Mouse (Mus musculus) c-Kit-negative CD71-positive TER-119-positive erythroid progenitor cells, embryonic 14.5 days (primary cell): ENCODE measurements around the gene Syt13.

ENCODE experiments used
- DNase-seq: peaks from one replicate; pipeline ENCODE4 v3.0.0-alpha.2; 2013; ENCODE audit warnings: low read depth, low spot score

Syt13 gene

GRCm38 (mm10) chr2:92924677-92925259 lies 9.9 kb downstream of the Syt13 start:
- no peak for DNase-seq

- no peak for DNase-seq
Measured at GRCm38 (mm10) chr2:92929696-92930095, 14.8 kb downstream of the Syt13 start.

GRCm38 (mm10) chr2:92931061-92931460 lies 16.2 kb downstream of the Syt13 start:
- no peak for DNase-seq

DNA sequence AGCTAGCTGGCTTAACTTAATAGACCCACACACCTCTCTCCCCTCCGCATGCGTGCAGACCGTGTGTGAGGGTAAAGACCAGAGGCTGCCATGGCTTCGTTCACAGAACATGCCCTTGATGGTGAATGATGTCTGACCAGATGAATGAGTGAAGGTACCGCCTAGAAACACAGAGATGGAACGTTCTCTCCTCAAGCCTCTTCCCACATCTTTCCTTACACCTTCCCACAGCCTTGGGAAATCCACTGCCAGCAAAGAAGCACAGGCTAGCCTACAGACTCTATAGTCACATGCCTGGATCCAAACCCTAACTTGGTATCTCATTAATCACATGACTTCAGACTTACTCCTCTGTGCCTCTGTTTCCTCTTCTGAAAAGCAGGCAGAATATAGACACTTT lies 18.5 kb downstream of the Syt13 start:
- DNase-seq, result no peak

DNA sequence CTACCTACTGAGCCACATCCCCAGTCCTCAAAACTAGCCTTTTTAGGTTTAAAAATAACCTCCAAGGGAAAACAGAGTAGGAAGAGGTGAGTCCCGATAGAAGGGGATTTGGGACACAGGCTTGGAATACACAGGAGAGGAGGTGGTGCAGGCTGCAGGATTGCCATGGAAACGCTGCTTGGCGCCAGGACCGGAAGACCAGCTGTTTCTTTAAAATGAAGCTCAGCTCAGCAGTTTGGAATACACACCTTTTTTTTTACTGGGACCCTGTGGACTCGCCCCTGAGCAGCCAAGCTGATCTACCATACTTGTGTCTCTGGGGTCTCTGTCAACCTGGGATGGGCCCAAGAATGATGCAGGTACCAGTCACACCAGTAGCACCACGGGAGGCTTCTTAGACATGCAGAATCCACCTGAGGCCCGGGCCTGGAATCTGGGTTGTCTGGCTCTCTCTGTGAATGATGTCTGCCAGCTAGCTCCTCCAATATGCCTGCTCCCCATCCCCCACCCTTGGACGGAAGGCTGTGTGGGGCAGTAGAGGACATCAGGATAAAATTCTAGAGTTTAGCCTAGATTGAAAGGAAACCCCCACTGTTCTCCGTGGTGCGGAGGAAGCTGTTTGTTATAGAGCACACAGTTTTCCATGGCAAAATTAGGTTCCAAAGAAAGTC lies 19.5 kb downstream of the Syt13 start:
- DNase-seq, result no peak

GRCm38 (mm10) chr2:92935483-92935882 lies 20.6 kb downstream of the Syt13 start:
- no peak for DNase-seq

GRCm38 (mm10) chr2:92938063-92938462 lies 23.2 kb downstream of the Syt13 start:
- no peak for DNase-seq

- no peak for DNase-seq
Measured at GRCm38 (mm10) chr2:92938827-92939226, 23.9 kb downstream of the Syt13 start.

DNA sequence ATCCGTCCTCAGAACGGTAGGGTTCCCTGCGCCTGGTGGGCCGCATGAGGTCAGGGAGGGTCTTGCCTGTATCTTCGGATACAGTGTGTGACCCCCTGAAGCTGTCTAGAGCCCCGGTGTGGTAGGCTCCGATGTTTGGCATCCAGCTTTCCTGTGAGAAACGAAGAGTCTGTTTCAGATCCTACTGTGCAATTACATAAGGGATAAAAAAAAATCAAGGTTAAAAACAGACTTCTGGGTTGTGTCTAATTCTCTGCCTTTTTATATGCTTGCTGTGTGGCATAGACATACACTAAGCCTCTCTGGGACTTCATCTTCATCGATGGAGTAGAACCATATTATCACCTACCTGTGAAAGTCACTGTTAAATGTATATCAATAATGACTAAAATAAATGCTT lies 26.1 kb downstream of the Syt13 start:
- no peak for DNase-seq

- DNase-seq, result no peak
Measured at GRCm38 (mm10) chr2:92941463-92941862, 26.6 kb downstream of the Syt13 start.

DNA sequence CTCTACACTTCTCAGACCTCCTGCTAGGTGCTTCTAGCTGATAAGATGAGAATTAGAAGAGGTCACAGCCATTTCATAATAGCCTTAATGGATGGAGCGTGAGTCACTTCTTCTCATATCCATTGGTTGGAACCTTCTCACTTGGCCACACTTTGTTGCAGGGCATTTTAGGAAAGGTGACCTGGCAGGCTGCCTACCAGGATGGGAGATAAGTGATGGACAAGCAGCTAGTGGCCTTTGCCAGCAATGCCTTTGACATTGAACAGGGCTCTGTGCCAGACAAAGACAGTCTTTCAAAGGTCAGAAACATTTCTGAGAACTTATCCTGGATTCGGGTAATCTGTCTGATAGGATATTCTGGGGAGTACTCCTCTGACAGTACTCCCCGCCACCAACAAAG lies 28.5 kb downstream of the Syt13 start:
- DNase-seq, result no peak

GRCm38 (mm10) chr2:92944356-92944755 lies 29.5 kb downstream of the Syt13 start:
- DNase-seq, result no peak

DNA sequence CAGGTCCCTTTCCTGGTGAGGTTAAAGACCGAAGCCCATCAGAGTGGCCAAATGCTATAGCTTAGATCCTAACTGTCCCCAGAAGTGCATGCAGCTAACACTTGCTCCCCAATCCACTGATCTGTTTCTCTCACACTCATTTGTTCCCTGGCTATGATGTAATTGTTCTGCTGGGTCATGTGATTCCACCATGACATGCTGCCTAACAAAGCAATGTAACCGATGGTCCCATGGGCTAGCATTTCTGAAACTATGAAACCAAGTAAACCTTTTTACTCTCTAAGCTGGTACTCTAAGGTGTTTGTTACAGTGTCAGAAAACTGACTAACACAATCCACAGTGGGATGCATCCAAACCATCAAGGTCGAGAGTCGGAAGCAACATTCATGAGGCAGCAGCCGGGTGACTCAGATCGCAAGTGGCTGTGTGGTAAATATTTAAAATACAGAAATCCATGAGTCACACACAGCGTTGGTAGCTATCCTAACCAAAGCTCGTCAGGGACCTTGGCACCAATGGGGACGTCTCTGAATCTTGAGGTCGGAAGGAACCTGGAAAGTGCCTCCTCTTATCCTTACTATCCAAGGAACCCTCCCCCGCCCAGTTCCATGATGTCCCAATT lies 30.3 kb downstream of the Syt13 start:
- no peak for DNase-seq

GRCm38 (mm10) chr2:92945824-92946598 lies 31.1 kb downstream of the Syt13 start:
- no peak for DNase-seq

DNA sequence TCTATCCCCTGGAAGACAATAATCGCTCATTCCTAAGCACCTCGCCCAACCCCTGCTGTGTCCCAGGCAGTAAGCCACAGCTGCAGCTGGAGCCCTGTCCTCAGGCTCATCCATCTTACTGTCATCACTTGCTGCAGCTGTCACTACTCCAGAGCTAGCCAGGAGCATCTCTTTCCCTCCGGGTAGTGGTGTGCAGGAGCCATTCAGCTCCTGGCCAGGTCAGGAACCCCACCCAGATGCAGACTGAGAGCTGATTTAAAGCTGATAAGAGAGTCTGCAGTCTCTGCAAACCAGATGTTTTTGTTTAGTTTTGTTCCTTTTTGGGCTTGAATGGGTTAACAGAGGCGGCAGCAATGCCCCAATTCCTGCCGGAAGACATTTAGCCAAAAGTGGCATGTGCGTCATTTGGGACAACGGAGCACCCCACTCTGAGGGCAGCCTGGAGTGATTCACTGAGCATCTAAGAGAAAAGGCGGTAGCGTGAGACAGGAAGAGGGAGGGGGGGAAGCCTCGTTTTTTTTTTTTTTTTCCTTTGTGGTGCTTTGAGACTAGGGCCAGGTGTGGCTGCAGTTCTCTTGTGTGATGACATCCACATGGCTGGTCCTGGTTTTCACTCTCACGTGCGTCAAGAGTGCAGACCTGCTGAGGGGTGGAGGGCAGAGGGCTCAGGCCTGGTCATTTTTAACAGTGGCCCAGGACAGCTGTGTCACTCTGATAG lies 33.2 kb downstream of the Syt13 start:
- no peak for DNase-seq

DNA sequence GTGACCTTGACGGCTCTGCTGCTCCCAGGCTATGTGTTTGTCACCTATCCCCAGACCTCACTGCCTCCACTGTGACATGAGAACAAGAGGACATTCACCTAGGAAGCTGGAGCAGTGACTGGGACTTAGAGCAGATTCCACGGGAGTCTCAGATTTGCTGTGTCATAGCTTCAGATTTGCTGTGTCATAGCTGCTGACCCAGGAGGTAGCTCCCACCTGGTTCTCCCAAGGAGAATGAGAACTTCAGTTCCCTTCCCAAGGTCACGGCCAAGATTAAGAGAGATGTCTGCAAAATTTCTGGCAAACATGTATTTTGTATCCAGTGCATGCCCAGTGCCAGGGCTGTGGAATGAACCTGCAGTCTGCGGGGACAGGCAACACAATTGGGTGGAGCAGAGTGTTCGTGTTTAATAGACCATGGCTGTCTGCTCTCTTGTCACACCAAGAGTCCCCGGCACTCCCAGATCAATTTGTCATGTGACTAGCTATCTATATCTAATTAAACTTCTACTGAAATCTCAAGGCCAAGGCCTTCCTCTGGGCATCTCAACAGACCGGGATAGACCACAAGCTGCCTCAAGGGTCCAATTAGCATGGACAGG lies 33.9 kb downstream of the Syt13 start:
- DNase-seq, result no peak

GRCm38 (mm10) chr2:92949518-92949917 lies 34.6 kb downstream of the Syt13 start:
- no peak for DNase-seq

GRCm38 (mm10) chr2:92953450-92953849 lies 38.6 kb downstream of the Syt13 start:
- DNase-seq, result no peak

DNA sequence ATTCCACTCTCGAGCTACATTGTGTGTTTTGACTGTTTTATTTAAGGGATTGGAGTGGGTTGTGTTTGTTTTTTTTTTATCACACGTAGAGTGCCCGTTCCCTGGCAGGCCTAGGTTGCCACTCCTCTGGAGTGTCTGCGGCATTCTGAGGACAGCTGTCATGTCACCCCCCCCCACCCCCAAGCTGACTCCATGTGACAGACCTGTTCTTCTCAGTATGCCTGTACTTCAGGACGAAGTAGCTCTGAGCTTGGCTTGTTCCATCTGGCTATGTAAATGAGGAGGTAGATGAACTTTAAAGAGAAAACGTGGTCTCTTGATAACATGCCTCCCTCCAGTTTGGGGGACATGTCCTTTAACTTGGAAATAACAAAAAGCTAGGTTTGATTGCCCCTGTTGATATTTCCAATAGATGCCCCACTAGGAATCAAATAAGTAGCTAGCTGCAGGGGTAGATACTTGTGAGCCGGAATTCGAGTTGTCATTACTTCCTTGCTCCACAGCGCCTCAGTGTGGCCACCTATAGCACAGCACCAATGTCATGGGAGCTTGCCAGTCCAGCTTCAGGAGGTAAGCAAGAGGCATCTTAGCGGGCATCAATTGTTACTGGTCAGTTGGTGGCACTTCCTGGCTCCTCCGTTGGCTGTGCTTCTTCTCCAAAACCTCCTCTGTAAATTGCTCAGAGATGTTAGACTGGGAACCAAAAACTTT lies 39.7 kb downstream of the Syt13 start:
- DNase-seq, result no peak

DNA sequence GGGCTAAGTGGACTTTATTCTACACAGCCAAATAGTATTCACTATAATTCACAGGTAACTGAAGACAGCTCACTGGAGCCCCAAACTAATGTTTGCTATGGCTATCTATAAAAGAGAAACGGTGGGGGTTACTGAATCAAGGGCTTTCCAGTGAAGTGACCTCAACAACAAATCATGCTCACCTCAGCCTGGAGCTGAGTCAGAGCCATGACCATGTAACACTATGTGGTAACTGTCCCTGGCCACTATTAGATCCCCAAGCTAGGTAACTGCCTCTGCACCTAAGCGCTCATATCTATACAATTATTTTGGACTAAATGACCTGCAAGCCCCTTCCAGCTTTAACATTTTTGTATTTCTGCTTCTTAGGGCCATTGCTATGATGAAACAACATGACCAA lies 42.0 kb downstream of the Syt13 start:
- no peak for DNase-seq

DNA sequence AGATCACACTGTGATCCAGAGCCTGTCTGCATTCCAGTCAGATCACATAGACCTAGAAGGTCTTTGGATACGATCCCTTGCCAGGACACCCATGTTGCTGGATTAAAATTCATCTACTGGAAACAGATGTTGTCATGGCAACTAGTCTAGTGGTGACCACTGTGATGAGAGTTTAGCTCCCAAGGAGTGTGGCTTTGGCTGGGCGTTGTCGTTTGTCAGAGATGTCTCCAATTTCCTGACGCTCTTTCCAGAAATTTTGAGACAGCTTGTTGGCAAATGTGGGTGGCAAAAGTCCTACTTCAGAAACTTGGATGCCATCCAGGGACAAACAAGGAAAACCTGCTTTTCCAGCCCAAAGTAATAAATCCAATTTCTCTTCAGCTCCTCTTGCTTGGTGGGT lies 43.7 kb downstream of the Syt13 start:
- DNase-seq, result no peak
